Mouse (Mus musculus): ENCODE measurements around the gene Krtap10-4.

DNA sequence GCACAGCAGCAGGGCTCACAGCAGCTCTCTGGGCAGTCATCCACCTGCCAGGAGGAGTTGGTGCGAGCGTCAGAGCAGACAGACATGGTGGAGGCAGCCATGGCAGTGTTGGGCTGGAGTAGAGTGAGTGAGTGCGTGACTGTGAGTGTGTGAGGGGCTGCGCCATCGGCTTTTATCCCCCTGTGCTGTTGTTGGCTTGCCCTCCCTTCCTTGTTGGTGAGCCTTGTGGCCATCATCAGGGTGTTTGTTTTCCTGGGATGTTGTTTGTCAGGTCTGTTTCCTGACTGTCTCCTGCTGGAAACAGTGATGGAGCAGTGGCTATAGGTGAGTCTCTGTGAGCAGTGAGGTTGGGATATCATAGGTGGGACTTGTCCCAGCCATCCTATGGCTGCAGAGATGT, 15.2 kb downstream of the Krtap10-4 start, which contains the start of gene Gm9507:
- TF ChIP-seq CTCF (IDR thresholded peaks at IDR 0.05; ENCODE audit: low read depth), result no peak
- no peak for TF ChIP-seq EP300 (optimal IDR thresholded peaks at IDR 0.05)
